Mouse (Mus musculus): ENCODE results near the gene Pitpnc1. TPM values are rescaled to one million over a fixed set of nuclear protein-coding genes. Genes with fewer than 3 reads are reported as not detected.

The Pitpnc1 gene
- total and polyA plus RNA-seq, 2 experiments from 2014 or later = 27.9 to 29.2 TPM

DNA sequence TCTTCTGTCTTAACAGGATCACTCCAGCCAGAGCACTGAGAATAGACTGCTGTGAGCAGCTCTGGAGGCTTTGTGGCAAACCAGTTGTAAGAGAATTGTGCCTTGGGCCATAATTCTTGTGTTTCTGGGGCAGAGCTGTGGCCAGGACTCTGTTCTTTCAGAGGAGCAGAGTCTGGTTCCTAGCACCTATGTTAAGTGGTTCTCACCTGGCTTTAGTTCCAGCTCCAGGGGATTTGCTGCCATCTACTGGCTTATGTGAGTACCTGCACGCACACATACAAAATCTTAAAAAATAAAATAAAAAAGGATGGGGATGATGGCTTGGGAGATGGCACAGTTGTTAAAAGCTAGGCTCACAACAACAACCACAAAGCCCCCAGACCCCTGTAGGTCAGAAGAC, 311.5 kb downstream of the Pitpnc1 start:
- H3K36me3 ChIP-seq (replicated peaks; ENCODE audit: control insufficient read depth, insufficient read depth, low read length) = no peaks in the 10 kb centered on the region
- ATAC-seq (ENCODE audit: insufficient read depth, low read depth) (no peak), DNase-seq (ENCODE audit: low spot score) (no peak)
- no peak overlapping the region for H3K4me3 ChIP-seq (ENCODE audit: low read depth, low read length)
- H3K4me1 ChIP-seq (ENCODE audit: control insufficient read depth, insufficient read depth) = peaks cover 14% of the 10 kb centered on the region
- no peaks in the 10 kb centered on the region for H3K9me3 ChIP-seq (replicated peaks; ENCODE audit: control insufficient read depth, low read length)
- no peak overlapping the region for H3K9ac ChIP-seq (replicated peaks; ENCODE audit: low read depth, low read length)
- no peak overlapping the region for H3K4me2 ChIP-seq (ENCODE audit: low read depth, low read length)
- 68% methylated on average over 1 of the region's 1 CpGs for WGBS
- H3K27ac ChIP-seq (ENCODE audit: low read depth) = no peak overlapping the region
- H3K27me3 ChIP-seq (ENCODE audit: control insufficient read depth, insufficient read depth, low read length) = no peaks in the 10 kb centered on the region
- no peak for TF ChIP-seq EP300 (IDR thresholded peaks at IDR 0.05; ENCODE audit: low read depth)
- TF ChIP-seq CTCF (IDR thresholded peaks at IDR 0.05; ENCODE audit: low read depth) = peak; percentile 33; the same call in 1 of the 2 replicates

Other genes starting within 250 kb of the Pitpnc1 start
- gene Psmd12, start 8.8 kb upstream of the Pitpnc1 start, total RNA-seq (2014; rRNA removed; ENCODE audit: low replicate concordance) = 26.7 and 45.6 TPM in 2 replicates
- gene Psmd12, start 8.8 kb upstream of the Pitpnc1 start, polyA plus RNA-seq (2015; fragmentation: Nextera tagmentation; extraction: Ambion mirVana) = 153 and 158 TPM in 2 replicates
- gene Helz, start 77.2 kb upstream of the Pitpnc1 start, total RNA-seq (2014; rRNA removed; ENCODE audit: low replicate concordance) = 8.0 and 10.8 TPM in 2 replicates
- gene Helz, start 77.2 kb upstream of the Pitpnc1 start, polyA plus RNA-seq (2015; fragmentation: Nextera tagmentation; extraction: Ambion mirVana) = 7.3 and 8.1 TPM in 2 replicates
- gene Cacng1, start 245.8 kb upstream of the Pitpnc1 start, total RNA-seq (2014; rRNA removed; ENCODE audit: low replicate concordance) = 1.4 TPM in 1 of 2 replicates, not detected in the other
- gene Cacng1, start 245.8 kb upstream of the Pitpnc1 start, polyA plus RNA-seq (2015; fragmentation: Nextera tagmentation; extraction: Ambion mirVana) = 0.10 TPM in 1 of 2 replicates, not detected in the other